27 mouse cellular contexts compared by ENCODE assay signal in genomic region chr10:76846480-76846879, GRCm38 (mm10).
DNase-seq lines count a peak whose midpoint lies in the region; ATAC-seq and TF ChIP-seq lines count a peak whose summit lies in the region.
"Had no signal": no experiment of that assay in that cellular context is flagged by ENCODE, and none has a peak within 500 bp of the region (broad histone marks: within the 10 kb centered on the region; RNA-seq: fewer than 3 reads in every experiment).

No protein-coding gene starts in this region.

- H3K36me3 ChIP-seq in kidney, adult 2 months (ENCODE audit: control insufficient read depth, insufficient read depth, low read length) = no peaks in the 10 kb centered on the region; the same call in 1 of the 2 replicates
- H3K36me3 ChIP-seq in kidney, embryonic 14.5 days (ENCODE audit: control insufficient read depth, insufficient read depth, low read length) = no peaks in the 10 kb centered on the region
- H3K36me3 ChIP-seq: embryonic facial prominence, embryonic 10.5 days; embryonic facial prominence, embryonic 13.5 days; forebrain, embryonic 12.5 days; forebrain, embryonic 15.5 days; G1E; heart, embryonic 12.5 days; heart, embryonic 15.5 days; hindbrain, embryonic 10.5 days; hindbrain, embryonic 13.5 days had no signal

- ATAC-seq in kidney, embryonic 14.5 days (ENCODE audit: low FRiP score, low TSS enrichment) = no peak
- ATAC-seq: forebrain, embryonic 15.5 days; hindbrain, embryonic 16.5 days had no signal

- no peaks in the 10 kb centered on the region for H3K9me3 ChIP-seq in kidney, embryonic 14.5 days (ENCODE audit: control insufficient read depth, low read length)
- H3K9me3 ChIP-seq: embryonic facial prominence, embryonic 10.5 days; embryonic facial prominence, embryonic 13.5 days; forebrain, embryonic 12.5 days; forebrain, embryonic 15.5 days; G1E; heart, embryonic 12.5 days; heart, embryonic 15.5 days; hindbrain, embryonic 10.5 days; hindbrain, embryonic 13.5 days had no signal

- peak; percentile 30 to 31 for DNase-seq in cerebellum, postnatal 14 days
- no peak for DNase-seq in cerebellum, adult 9-10 months
- DNase-seq in kidney, adult 2 months = peak; percentile 66
- peak; percentile 51 to 54 for DNase-seq in kidney, postnatal 25 days
- DNase-seq in kidney, postnatal 4 days = no peak
- DNase-seq: adrenal gland, adult 2 months; adrenal gland, postnatal 14 days; B cell, adult 2 months; cerebellum, adult 11 months; embryo, embryonic 11 days; gastrocnemius, postnatal 10 days; gastrocnemius, postnatal 36 days; heart, postnatal 10 days; heart, postnatal 36 days had no signal

- H3K27ac ChIP-seq in kidney, adult 2 months (ENCODE audit: insufficient read depth, low read depth, low read length) = no peak overlapping the region
- H3K27ac ChIP-seq in kidney, embryonic 14.5 days (ENCODE audit: low read depth, low read length) = no peak overlapping the region
- peak overlapping the region; percentile 66 for H3K27ac ChIP-seq in olfactory bulb, adult 2 months (ENCODE audit: insufficient read depth, low read depth, low read length)
- H3K27ac ChIP-seq: embryonic facial prominence, embryonic 10.5 days; embryonic facial prominence, embryonic 13.5 days; forebrain, embryonic 12.5 days; forebrain, embryonic 15.5 days; heart, embryonic 15.5 days; hindbrain, embryonic 10.5 days; hindbrain, embryonic 13.5 days had no signal

- H3K4me2 ChIP-seq in kidney, embryonic 14.5 days (replicated peaks; ENCODE audit: low read depth, low read length) = no peak overlapping the region
- H3K4me2 ChIP-seq: embryonic facial prominence, embryonic 13.5 days; forebrain, embryonic 12.5 days; forebrain, embryonic 15.5 days; heart, embryonic 12.5 days; heart, embryonic 15.5 days; hindbrain, embryonic 13.5 days had no signal

- TF ChIP-seq POLR2A in kidney, adult 2 months (IDR thresholded peaks at IDR 0.05; ENCODE audit: low read depth, low read length) = no peak
- no peak for TF ChIP-seq POLR2A in olfactory bulb, adult 2 months (IDR thresholded peaks at IDR 0.05; ENCODE audit: insufficient read depth, low read depth, low read length)

- no peak overlapping the region for H3K9ac ChIP-seq in kidney, embryonic 14.5 days (ENCODE audit: low read depth, low read length)
- H3K9ac ChIP-seq: embryonic facial prominence, embryonic 13.5 days; forebrain, embryonic 12.5 days; forebrain, embryonic 15.5 days; heart, embryonic 12.5 days; heart, embryonic 15.5 days; hindbrain, embryonic 13.5 days had no signal

- peaks cover 4% of the 10 kb centered on the region for H3K4me1 ChIP-seq in kidney, adult 2 months (ENCODE audit: control insufficient read depth, insufficient read depth, low read length)
- H3K4me1 ChIP-seq in kidney, embryonic 14.5 days (ENCODE audit: control insufficient read depth, insufficient read depth, low read length) = no peaks in the 10 kb centered on the region
- peaks cover 45% of the 10 kb centered on the region for H3K4me1 ChIP-seq in olfactory bulb, adult 2 months (ENCODE audit: control insufficient read depth, insufficient read depth, low read length)
- H3K4me1 ChIP-seq: embryonic facial prominence, embryonic 10.5 days; forebrain, embryonic 12.5 days; heart, embryonic 12.5 days; heart, embryonic 15.5 days; hindbrain, embryonic 10.5 days had no signal

- WGBS in kidney, adult 2 months = 75% methylated on average over 5 of the region's 5 CpGs
- 84% methylated on average over 5 of the region's 5 CpGs for WGBS in kidney, embryonic 14.5 days
- 61% methylated on average over 5 of the region's 5 CpGs for WGBS in olfactory bulb, adult 2 months

- H3K27me3 ChIP-seq in kidney, adult 2 months (replicated peaks; ENCODE audit: control insufficient read depth, insufficient read depth, low read length) = no peaks in the 10 kb centered on the region
- H3K27me3 ChIP-seq in kidney, embryonic 14.5 days (ENCODE audit: control insufficient read depth, insufficient read depth, low read length) = no peaks in the 10 kb centered on the region
- H3K27me3 ChIP-seq: embryonic facial prominence, embryonic 13.5 days; forebrain, embryonic 12.5 days; forebrain, embryonic 15.5 days; heart, embryonic 12.5 days; heart, embryonic 15.5 days; hindbrain, embryonic 13.5 days had no signal

- no peak for TF ChIP-seq CTCF in kidney, adult 2 months (conservative IDR thresholded peaks at IDR 0.05; ENCODE audit: insufficient read depth, insufficient read length, low read depth, low read length)
- no peak for TF ChIP-seq CTCF in olfactory bulb, adult 2 months (IDR thresholded peaks at IDR 0.05; ENCODE audit: insufficient read depth, low read depth, low read length)

- no peak overlapping the region for H3K4me3 ChIP-seq in kidney, adult 2 months (ENCODE audit: insufficient read depth, low read depth, low read length)
- no peak overlapping the region for H3K4me3 ChIP-seq in kidney, embryonic 14.5 days (ENCODE audit: low read length)
- no peak overlapping the region for H3K4me3 ChIP-seq in olfactory bulb, adult 2 months (ENCODE audit: insufficient read depth, low read depth, low read length)
- H3K4me3 ChIP-seq: embryonic facial prominence, embryonic 10.5 days; embryonic facial prominence, embryonic 13.5 days; erythroblast, embryonic 14.5 days; forebrain, embryonic 12.5 days; forebrain, embryonic 15.5 days; heart, embryonic 12.5 days; heart, embryonic 15.5 days; hindbrain, embryonic 10.5 days; hindbrain, embryonic 13.5 days had no signal

Comparison
In these comparisons a context has a peak if more than half of its experiments do, and no peak if none do; other contexts are left out.
1. DNase-seq: peak in cerebellum, postnatal 14 days (2 of 2), kidney, adult 2 months (single experiment) and kidney, postnatal 25 days (2 of 2); none in cerebellum, adult 9-10 months (single experiment) and kidney, postnatal 4 days (0 of 2).